Mouse (Mus musculus) kidney, postnatal 25 days (tissue): ENCODE data around the gene Gli2.

Source experiments
- DNase-seq, 2 experiments: peaks; one replicate each; pipeline ENCODE4 v3.0.0; 2021; ENCODE audit warnings: mixed read lengths in 2 of 2

Gene Gli2

DNA sequence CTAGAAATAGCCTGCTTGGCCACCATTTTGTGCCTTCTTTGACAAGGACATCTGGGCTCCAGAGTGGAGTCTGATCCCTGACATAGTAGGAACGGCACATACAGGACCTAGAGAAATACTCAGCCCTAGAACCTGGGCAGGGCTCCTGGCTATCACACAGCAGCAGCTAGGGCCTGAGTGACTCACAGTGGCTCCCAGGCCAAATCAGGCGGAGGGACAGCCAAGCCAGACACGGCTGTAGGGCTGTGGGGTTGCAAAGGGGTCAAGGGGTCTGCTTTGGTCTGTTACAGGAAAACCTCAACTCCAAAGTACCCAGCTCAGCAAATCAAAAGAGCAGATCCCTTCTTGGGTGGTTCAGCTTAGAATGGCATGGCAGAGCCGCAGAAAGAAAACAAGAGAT, 115.2 kb downstream of the Gli2 start:
- no peak for DNase-seq

DNA sequence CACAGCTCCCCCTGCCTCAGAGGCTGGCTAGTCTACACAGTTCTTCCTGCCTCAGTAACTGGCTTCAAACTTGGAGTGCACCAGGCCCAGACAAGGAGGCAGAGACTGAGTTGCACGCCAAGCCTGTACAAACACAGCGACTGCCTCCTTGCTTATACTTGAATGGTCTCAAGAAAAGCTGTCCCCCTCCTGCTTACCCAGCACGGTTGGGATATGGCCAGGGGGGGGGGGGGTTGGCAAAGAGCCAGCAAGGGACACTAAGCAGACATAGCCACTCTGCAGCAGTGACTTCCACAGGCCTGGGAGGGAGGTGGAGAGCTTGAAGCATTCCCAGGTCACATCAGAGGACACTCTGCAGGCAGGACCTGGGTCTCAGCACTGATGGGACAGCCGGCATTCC, 117.3 kb downstream of the Gli2 start:
- DNase-seq = no peak

DNA sequence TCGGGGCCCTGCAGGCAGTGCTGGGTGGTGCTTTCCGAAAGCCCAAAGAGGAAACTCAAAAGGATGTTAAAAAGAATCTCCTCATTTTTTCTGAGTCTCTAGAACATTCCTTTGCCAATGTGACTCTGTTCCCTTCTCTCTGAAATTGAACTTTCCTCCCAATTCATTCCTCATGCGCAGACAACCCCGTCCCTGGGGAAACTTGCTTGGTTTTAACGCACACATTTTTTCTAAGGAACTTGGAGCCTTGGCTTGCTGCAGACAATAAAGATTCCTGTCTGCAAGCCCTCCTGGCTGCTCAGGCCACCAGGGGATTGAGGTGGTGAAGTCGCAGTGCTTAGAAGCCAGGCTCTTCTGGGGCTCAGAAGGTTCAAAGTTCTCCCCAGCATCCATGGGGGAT, 117.9 kb downstream of the Gli2 start:
- no peak for DNase-seq

DNA sequence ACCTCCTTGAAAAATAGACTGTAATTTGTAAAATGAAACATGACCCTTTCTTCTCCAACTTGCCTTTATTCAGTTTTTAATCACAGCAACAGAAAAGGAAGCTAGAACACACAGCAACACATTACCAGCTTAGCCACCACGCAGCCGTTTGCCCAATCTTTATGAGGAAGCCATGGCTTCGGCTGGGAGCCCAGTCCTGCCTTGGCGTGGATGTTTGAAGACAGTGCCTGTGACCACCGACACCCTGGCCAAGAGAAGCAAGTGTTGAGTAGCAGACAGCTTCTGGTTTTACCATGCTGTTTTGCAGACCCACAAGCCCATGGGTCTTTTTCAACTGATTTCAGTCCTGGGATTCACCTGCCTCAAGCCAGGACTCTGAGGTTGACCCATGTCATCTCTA, 121.3 kb downstream of the Gli2 start:
- DNase-seq = no peak

DNA sequence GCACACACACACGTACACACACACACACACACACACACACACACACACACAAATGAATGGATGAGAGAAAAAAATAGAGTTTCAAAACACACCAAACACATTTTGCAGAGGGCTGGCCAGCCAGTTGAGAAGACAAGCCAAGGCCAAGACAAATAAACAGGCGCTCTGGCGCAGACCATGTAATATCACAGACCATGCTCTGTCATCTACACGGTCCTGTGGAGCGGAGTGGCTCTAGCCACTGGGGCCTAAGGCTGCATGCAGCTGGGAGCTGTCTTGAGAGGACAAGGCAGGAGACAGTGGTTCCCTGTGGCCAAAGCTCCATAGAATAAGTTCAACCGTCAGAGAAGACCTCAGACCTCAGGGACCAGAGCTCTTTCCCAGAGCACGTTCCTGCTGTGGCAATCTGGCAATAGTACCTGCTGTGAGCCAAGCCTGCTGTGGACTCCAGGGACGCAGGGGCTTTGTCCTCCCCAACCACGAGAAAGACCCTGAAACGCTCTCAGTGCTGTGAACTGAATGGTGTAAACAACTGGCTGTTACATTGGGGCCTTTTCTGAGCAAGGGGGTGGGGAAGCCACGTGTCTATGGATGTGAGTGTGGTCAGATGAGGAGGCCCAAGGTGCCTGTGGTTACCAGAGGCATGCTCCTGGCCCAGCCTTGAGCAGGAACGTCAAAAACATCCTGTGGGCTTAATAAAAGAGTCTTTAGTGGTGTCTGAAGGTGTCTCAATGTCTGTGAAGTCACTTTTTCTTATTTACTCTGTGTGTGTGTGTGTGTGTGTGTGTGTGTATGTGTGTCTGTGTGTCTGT, 125.7 kb downstream of the Gli2 start:
- DNase-seq = peak; percentile 3 to 43

DNA sequence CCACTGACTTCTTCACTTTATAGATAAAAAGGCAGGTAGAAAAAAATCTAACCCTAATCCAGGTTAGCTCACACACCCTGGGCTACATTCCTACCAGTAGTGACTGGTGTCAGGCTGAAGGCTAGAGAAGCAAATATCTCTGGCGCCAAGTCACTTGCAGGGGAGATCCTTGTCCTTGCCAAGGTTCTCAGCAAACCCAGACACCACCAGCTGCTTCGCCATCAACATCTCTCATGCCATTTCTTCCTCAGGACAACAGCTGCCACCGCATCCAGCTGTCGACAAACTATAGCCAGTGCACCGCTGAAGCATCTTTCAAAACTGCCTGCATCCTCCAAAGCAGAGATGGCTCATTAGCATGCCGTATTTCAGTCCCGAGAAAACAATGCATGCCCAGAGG, 126.9 kb downstream of the Gli2 start:
- no peak for DNase-seq

DNA sequence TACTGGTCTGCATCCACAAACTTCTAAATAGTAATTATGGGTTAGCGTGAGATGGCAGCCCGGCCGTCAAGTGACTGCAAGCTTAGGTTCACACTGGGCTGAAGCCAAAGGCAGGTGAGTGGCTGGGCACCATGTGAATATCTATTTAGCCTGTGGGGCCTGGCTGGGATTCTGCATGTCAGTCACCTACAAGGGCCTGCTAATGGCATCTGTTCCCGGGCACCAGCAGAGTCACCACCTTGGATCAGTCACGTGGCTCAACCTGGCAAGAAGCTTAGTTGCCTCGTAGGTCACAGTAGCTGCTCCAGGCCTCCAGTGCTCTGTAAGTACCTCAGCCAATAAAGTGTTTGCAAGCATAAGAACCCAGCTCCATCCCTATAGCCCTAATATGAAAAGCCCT, 131.2 kb downstream of the Gli2 start:
- DNase-seq = peak in 1 of 2 experiments; percentile 1

DNA sequence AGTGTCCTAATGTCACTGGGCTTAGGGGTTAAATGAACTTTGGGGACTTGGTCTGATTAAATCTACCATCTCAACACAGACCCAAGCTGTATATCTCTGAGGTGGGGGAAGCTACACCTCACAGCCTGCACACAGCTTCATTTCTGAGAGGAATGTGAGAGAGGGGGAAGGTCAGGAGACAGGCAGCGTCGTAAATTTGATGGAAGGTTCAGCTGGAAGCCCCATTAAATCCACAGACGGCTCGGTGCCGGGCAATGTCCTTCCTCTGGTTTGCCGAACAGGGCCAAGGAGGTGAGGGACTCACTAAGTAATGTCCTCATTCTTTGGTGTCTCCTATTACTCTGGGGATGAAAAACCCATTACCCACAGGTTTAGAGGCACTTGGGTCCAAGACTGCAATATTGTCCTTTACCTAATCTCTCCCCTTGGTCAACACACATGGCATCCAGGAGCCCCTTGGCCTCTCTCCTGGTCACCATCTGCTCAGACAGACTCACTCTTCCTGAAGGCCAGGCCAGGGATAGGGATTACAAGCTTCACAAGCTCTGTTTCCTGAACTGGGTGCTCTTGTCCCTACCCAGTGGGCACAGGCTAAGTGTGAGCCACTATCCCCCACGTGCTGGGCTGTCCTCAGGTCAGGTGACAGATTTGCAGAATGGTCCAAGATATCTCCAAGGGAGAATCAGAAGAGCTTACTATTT, 135.7 kb downstream of the Gli2 start:
- DNase-seq = no peak

DNA sequence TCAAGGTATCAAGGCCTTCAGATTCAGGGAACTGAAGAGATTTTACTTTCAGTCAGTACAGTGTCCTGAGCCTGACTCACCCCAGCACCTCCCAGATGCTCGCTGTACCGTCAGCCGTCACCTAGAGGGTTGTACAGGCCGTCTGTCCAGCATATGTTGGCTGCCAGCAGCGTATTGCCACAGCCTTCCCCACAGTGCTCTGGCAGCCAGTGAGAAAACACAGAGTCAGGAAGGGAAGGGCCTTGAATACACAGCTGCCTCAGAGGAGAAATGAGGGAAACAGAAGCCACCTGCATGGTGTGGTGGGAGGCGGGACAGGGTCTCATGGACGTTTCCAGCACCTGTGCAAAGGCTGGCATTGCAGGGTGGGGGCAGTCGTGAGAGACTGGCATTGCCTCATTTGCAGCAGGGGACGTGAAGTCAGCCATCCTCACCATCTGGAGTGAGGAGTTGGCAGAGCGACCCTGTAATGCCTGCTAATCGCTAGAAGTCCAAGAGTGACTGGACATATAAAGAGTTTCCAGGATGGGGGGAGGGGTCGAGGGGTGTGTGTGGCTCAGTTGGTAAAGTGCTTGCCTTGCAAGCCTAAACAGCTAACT, 136.8 kb downstream of the Gli2 start:
- no peak for DNase-seq

DNA sequence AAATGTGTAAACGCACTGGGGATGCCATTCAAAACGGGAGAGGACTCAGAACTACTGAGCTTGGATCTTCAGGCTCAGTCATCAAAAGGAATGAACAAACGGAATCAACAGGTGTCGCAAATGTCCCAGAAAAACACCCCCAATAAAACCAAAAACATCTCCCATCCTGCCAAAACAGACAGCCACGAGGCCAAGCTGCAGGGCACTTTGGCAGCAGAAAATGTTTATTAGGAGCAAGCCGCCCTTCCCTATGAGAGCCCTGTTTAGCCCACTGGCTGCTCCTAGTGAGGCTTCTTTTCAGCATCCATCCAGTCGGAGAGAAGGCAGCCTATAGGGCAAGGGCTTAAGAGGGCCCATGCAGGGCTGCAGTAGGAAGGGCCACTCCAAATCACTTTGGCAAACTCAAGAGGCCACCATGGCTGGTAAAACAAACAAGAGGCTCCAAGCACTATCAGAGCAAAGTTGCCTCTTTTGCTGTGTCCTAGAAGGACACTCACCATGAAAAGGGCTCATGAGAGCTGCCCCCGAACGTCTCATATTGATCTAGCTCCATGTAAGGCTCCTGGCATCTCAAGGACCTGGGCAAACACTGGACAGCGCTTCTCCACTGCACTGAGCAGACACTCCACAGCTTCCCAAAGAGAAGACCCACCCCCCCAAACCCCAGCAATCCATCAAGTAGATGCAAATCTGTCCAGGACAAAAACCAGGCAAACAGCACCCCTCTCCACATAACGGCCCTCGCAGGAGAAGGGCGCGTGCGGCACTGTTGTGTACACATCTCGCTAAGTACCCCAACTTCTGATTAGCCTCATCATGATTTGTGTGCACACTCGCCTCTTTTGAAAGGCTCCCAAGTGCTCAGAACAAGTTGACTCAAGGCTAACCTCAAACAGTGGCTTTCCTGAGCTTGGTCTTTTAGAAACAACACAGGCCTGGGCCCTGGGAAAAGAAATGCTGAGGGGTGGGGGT, 139.7 kb downstream of the Gli2 start:
- DNase-seq = no peak

DNA sequence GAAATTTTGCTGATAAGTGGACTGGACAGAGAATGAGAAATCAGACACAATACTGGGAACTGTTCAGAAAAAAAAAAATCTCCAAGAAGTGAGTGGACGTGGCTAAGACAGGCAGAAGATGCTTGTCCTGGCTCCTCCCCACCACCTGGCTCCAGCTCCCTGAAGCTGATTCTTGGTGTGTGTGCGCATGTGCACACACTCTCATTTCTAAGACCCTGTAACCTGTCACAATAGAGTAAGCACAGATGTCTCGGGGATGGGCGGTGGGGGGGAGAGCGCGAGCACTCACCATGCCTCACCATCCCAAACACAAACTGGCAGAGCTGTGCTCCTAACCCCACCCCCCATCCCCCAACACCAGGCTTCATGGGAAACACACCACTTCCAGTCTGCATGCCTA, 140.5 kb downstream of the Gli2 start:
- DNase-seq = no peak

DNA sequence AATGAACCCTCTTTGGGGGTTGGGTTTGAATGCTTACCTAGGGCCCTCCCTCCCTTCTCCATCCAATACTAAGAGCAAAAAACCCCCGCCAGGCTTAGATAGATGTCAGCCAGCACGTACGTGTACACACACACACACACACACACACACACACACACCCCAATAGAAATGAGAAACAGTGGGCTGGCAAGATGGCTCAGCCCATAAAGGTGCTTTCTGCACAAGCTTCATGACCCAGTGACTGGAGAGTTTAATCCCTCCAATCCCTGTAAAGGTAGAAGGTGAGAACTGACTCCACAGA, 142.0 kb downstream of the Gli2 start:
- DNase-seq = no peak

DNA sequence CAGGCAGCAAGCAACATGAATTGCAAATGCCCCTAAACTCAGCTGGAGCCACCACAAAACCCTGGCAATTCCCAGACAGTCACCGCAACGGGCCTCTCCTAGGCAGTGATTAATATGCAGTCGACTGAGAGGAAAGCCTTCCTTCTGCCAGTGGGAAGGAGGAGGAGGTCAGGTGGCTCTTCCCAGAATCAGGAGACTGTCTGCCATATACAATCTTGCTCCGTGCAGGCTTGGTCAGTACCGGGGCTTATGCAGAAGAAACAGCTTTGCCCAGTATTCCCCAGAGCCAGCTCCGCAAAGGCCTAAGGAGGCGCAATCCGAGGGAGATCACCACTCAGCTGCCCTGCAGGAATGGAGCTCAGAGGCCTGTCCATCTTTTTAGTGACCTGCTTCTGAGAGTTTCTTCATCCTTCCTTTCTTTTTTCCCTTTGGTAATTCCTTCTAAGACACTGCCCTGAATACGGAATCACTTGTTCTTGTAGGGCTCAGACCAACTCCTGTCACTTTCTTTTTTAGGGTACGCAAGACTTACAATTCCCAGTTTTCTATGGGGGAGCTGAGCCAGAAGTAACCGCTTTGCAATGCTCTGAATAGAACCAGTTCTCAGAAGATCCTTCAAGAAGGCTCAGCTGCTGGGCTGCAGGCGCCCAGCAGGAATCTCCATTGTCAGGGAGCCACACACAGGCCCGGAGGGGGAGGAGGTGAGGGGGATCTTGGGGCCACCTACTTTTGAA, 142.6 kb downstream of the Gli2 start:
- no peak for DNase-seq

DNA sequence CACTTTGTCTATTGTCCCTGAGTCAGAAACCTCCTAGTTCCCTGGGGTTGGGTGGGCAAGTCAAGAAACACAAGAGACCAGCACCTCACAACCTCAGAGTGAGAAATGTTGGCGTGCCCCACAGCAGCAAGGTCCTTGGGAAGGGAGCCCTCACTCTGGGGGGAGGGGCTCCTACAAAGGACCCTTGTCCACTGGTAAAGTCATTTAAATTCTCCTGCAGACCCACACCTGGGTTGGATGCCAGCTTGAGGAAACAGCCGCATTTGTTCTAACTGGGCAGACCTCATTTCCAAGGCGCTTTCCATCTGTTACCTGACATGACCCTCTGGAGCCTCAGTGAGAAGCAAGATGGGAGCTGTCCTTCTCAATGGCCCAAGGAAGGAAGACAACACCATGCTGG, 144.4 kb downstream of the Gli2 start:
- DNase-seq = no peak

DNA sequence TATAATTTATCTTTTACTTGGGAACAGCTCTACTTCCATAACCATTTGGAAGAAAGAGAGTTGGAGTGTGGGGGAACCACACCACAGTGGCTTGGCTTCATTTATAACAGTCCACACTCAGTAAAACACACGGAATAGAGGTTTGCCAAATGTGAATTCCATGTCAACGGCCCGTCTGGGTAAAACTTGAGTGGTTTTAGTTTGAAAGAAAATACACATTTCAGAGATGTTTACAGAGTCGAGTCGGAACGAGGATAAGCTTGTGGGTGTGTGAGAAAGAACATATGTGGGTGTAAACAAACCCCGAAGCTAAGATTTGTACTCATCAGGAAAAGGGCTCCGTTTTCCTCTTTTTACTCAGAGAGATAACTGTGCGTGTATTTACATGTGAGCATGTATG, 145.8 kb downstream of the Gli2 start:
- no peak for DNase-seq

DNA sequence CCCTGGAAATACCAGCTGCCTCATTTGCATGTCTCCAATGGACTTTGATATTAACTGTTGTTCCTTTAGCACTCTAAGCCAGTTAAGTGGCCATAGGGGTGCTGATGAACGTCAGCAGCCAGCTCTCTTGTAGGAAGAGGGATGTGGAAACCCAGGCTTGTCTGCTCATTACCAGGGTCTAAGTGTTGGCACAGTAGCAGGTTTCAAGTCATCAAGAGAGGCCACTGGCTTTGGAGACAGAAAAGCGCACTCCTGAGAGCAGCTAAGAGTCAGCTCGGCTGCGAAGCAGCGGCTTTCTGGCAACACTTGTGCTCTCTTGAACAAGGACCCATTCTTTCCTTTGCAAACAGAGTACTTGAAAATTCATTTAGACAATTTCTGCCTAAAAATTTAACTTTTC, 148.1 kb downstream of the Gli2 start:
- no peak for DNase-seq

DNA sequence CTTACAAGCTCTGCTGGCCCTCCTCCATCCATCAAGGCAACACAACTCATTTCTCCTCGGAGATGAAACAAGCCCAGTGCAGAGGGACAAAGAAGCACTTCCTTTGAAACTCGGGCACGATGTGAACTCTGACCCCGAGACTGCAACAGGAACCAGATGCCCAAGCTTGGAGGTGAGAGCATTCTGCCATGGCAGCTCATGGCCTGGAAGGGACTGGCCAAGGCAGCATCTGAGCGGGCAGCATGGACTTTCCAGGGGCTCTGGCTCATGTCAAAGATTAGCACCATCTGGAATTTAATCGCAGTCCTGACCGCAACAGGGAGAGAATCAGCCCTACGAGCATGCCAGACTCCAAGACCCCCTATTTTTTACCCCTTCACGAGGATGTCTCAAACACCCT, 148.5 kb downstream of the Gli2 start:
- no peak for DNase-seq

DNA sequence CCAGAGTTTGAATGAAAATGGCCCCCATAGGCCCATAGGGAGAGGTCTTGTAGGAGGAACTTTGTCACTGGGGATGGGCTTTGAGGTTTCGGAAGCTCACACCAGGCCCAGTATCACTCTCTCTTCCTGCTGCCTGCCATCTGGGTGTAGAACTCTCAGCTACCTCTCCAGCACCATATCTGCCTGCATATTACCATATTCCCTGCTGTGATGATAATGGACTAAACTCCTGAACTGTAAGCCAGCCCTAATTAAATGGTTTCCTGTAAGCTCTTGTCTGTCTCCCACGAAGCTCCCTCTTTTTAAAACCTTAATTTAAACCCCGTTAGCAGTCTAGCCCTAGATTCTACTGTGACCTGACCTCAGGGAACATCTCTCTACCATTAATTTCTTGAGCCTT, 149.0 kb downstream of the Gli2 start:
- DNase-seq = no peak

DNA sequence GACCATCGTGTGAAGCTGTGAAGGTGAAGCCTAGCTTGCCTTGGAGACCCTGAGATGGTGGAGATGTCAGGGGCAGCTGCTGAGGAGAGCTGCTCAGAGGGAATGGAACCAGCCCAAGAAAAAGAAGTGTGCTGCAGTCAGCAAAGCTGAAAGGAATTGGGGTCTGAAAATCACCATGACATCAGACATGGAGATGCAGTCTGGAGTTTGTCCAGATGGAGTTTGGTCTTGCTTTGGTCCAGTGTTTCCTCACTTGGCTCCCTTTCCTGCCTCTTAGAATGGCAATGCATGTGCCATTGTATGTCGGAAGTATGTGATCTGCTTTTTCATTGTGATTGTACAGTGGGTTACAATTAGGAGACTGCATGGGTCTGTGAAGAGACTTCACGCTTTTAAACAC, 149.7 kb downstream of the Gli2 start:
- no peak for DNase-seq

DNA sequence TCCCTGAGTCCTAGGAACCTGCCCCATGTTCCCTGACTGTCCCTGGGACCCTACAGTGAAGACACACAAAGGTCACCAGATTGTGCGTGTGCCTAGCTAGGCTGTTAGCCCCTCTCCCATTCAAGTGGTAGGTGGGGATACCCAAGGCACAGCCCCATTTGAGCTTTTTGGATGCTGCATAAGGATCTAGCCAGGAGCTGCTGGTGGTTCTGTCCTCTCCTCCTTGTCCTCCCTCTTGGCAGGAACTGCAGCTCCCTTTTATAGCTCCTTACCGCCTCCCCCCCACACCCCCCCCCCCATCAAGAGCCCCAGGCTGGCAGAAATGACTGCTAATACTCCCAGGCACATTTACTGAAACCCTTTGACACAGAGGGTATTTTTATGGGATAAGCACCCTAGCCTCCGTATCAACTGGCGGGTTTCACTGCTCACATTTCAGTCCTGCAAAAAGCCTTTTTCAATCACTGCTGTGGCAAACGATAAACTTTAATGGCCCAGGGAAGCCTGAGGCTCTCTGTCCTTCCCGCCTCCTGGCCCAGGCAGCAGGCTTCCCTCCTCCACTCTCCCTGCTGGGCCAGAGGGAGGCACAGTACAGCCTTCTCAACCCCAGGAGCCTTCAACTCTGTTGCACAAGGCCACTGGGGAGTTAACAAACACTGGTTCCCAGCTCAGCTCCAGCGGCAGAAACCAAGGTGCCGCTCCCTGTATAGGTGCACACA, 151.4 kb downstream of the Gli2 start:
- DNase-seq = no peak

DNA sequence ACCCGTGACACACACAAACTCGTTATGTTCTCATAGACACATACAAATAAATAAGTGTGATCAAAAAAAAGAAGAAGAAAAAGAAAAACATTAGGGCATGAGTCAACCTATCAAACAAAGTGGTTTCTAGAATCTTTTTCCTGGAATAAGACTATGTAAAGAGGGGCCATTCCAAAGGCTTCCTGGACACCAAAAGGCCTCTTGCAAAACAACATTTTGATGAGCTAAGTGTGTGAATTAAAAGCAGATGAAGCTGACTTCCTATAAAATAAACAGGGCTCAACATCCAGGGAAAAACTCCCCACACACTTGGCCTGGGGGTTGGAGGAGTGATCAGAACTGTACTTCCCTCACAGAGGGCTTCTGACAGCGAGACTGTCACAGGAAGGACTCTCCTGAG, 155.1 kb downstream of the Gli2 start:
- no peak for DNase-seq
